Mouse (Mus musculus) central nervous system, embryonic 14 days (tissue): ENCODE results near the gene Gm3238. TPM values are rescaled to one million over a fixed set of nuclear protein-coding genes. Genes with fewer than 3 reads are reported as not detected.

Source experiments
- polyA plus RNA-seq: library from polyadenylated mRNA; depleted of rRNA; stranded (reverse); fragments of >200 nt; gene quantifications from 2 replicates; pipeline ENCODE4 v1.2.3, GENCODE M21; 2012; rRNA removed

The Gm3238 gene
- not detected in 2 replicates for polyA plus RNA-seq

GRCm38 (mm10) chr10:77771225-77771624 lies at the start of gene Gm3238:
Gm3238 (minus strand) TSS chr10:77771325.

GRCm38 (mm10) chr10:77814382-77814781 lies 43.3 kb upstream of the Gm3238 start, which contains the start of gene Gm2696:
Gm2696 (plus strand) TSS chr10:77814682.

GRCm38 (mm10) chr10:77811743-77812142 lies 40.6 kb upstream of the Gm3238 start, which contains the start of gene Gm9507:
Gm9507 (minus strand) TSS chr10:77811843.

GRCm38 (mm10) chr10:77798921-77799508 lies 27.9 kb upstream of the Gm3238 start, which contains the start of gene Gm19668:
Gm19668 (minus strand) TSS chr10:77799133.

GRCm38 (mm10) chr10:77794976-77795375 lies 23.9 kb upstream of the Gm3238 start, which contains the start of gene Gm9639:
Gm9639 (minus strand) TSS chr10:77795076.

GRCm38 (mm10) chr10:77787876-77788275 lies 16.8 kb upstream of the Gm3238 start, which contains the start of gene Gm7137:
Gm7137 (minus strand) TSS chr10:77788200.

GRCm38 (mm10) chr10:77782442-77782841 lies 11.3 kb upstream of the Gm3238 start, which contains the start of gene Gm3250:
Gm3250 (minus strand) TSS chr10:77782542.

GRCm38 (mm10) chr10:77776844-77777243 lies 5.7 kb upstream of the Gm3238 start, which contains the start of gene Gm7138:
Gm7138 (minus strand) TSS chr10:77776944.

GRCm38 (mm10) chr10:77759582-77759981 lies 11.5 kb downstream of the Gm3238 start, which contains the start of gene Gm3233:
Gm3233 (minus strand) TSS chr10:77759682.

GRCm38 (mm10) chr10:77751254-77751653 lies 19.9 kb downstream of the Gm3238 start, which contains the start of gene Gm9736:
Gm9736 (minus strand) TSS chr10:77751354.

GRCm38 (mm10) chr10:77741924-77742688 lies 29.0 kb downstream of the Gm3238 start, which contains the start of gene Gm18596:
Gm18596 (minus strand) TSS chr10:77742638.

GRCm38 (mm10) chr10:77726186-77726585 lies 44.9 kb downstream of the Gm3238 start, which contains the start of gene Gm10100:
Gm10100 (plus strand) TSS chr10:77726486.

Other genes with a start within 250 kb of the Gm3238 start
- 1.8 and 2.0 TPM in 2 replicates for gene Itgb2, start 241.1 kb downstream of the Gm3238 start, polyA plus RNA-seq
- 68.2 and 79.0 TPM in 2 replicates for gene Pttg1ip, start 189.6 kb downstream of the Gm3238 start, polyA plus RNA-seq
- 396 and 401 TPM in 2 replicates for gene Sumo3, start 165.2 kb downstream of the Gm3238 start, polyA plus RNA-seq
- 97.1 and 120 TPM in 2 replicates for gene Gm49325, start 165.1 kb downstream of the Gm3238 start, polyA plus RNA-seq
- gene Ube2g2, start 149.1 kb downstream of the Gm3238 start, polyA plus RNA-seq, result 63.3 and 68.8 TPM in 2 replicates
- gene Tspear, start 84.8 kb downstream of the Gm3238 start, polyA plus RNA-seq, result 0.48 and 1.0 TPM in 2 replicates
- gene Gm19402, start 80.6 kb downstream of the Gm3238 start, polyA plus RNA-seq, result not detected in 2 replicates
- gene Gm9508, start 74.1 kb downstream of the Gm3238 start, polyA plus RNA-seq, result not detected in 2 replicates
- not detected in 2 replicates for gene Gm10272, start 64.7 kb downstream of the Gm3238 start, polyA plus RNA-seq
- not detected in 2 replicates for gene Gm10024, start 59.9 kb downstream of the Gm3238 start, polyA plus RNA-seq
- gene Gm10142, start 55.5 kb downstream of the Gm3238 start, polyA plus RNA-seq, result not detected in 2 replicates
- gene Krtap12-1, start 50.7 kb downstream of the Gm3238 start, polyA plus RNA-seq, result not detected in 2 replicates
- not detected in 2 replicates for gene Gm10100, start 44.8 kb downstream of the Gm3238 start, polyA plus RNA-seq
- gene Gm18596, start 28.7 kb downstream of the Gm3238 start, polyA plus RNA-seq, result not detected in 2 replicates
- gene Gm9736, start 20.0 kb downstream of the Gm3238 start, polyA plus RNA-seq, result not detected in 2 replicates
- not detected in 2 replicates for gene Gm3233, start 11.6 kb downstream of the Gm3238 start, polyA plus RNA-seq
- gene Gm7138, start 5.6 kb upstream of the Gm3238 start, polyA plus RNA-seq, result not detected in 2 replicates
- not detected in 2 replicates for gene Gm3250, start 11.2 kb upstream of the Gm3238 start, polyA plus RNA-seq
- not detected in 2 replicates for gene Gm7137, start 16.9 kb upstream of the Gm3238 start, polyA plus RNA-seq
- gene Gm9639, start 23.8 kb upstream of the Gm3238 start, polyA plus RNA-seq, result not detected in 2 replicates
- gene Gm19668, start 27.8 kb upstream of the Gm3238 start, polyA plus RNA-seq, result not detected in 2 replicates
- not detected in 2 replicates for gene Gm9507, start 40.5 kb upstream of the Gm3238 start, polyA plus RNA-seq
- gene Gm2696, start 43.4 kb upstream of the Gm3238 start, polyA plus RNA-seq, result not detected in 2 replicates
- gene Krtap10-4, start 55.8 kb upstream of the Gm3238 start, polyA plus RNA-seq, result not detected in 2 replicates
- gene Krtap10-10, start 64.6 kb upstream of the Gm3238 start, polyA plus RNA-seq, result not detected in 2 replicates
- not detected in 2 replicates for gene Gm36176, start 75.5 kb upstream of the Gm3238 start, polyA plus RNA-seq
- gene Gm10318, start 81.5 kb upstream of the Gm3238 start, polyA plus RNA-seq, result not detected in 2 replicates
- not detected in 2 replicates for gene Gm3285, start 90.7 kb upstream of the Gm3238 start, polyA plus RNA-seq
- gene Lrrc3, start 131.2 kb upstream of the Gm3238 start, polyA plus RNA-seq, result 7.8 and 8.8 TPM in 2 replicates
- gene Trpm2, start 199.2 kb upstream of the Gm3238 start, polyA plus RNA-seq, result 5.5 and 5.7 TPM in 2 replicates
- 56.4 and 61.4 TPM in 2 replicates for gene 1810043G02Rik, start 207.2 kb upstream of the Gm3238 start, polyA plus RNA-seq
- gene Pfkl, start 238.8 kb upstream of the Gm3238 start, polyA plus RNA-seq, result 127 and 130 TPM in 2 replicates